Mouse (Mus musculus) neural tube, embryonic 11.5 days (tissue): ENCODE results near the gene Fancc. TPM values are rescaled to one million over a fixed set of nuclear protein-coding genes. Genes with fewer than 3 reads are reported as not detected.

Experiments
- ATAC-seq: fragments of 200-750 bp; cut with Nextera tagmentation; 2 replicates; pipeline ENCODE4 v1.8.0; 2017; ENCODE audit warnings: moderate number of reproducible peaks, mild to moderate bottlenecking, moderate TSS enrichment, moderate library complexity; ENCODE audit not compliant: insufficient read depth, low FRiP score, low TSS enrichment
- DNase-seq: peaks from one replicate; pipeline ENCODE4 v3.0.0-alpha.2; 2015; ENCODE audit warnings: low spot score
- H3K27ac ChIP-seq: fragments of 300-500 bp; sonication (generic); 2 replicates; pipeline ENCODE4 v1.5.1; 2014; ENCODE audit warnings: low read depth, mild to moderate bottlenecking, low read length
- H3K27me3 ChIP-seq: fragments of 300-500 bp; sonication (generic); 2 replicates; pipeline ENCODE4 v1.6.1; 2014; ENCODE audit warnings: mild to moderate bottlenecking, low read length, mixed read lengths; ENCODE audit not compliant: control insufficient read depth, insufficient read depth
- H3K36me3 ChIP-seq: fragments of 300-500 bp; sonication (generic); 2 replicates; pipeline ENCODE4 v1.6.1; 2014; ENCODE audit warnings: mild to moderate bottlenecking, low read length, moderate library complexity, mixed read lengths; ENCODE audit not compliant: control insufficient read depth, insufficient read depth
- H3K4me1 ChIP-seq: fragments of 300-500 bp; sonication (generic); 2 replicates; pipeline ENCODE4 v1.6.1; 2014; ENCODE audit warnings: low read length, mixed read lengths; ENCODE audit not compliant: control insufficient read depth, insufficient read depth
- H3K4me2 ChIP-seq: fragments of 300-500 bp; sonication (generic); 2 replicates; pipeline ENCODE4 v1.6.1; 2014; ENCODE audit warnings: low read depth, mild to moderate bottlenecking, moderate library complexity
- H3K4me3 ChIP-seq: fragments of 300-500 bp; sonication (generic); 2 replicates; pipeline ENCODE4 v1.5.1; 2014; ENCODE audit warnings: low read depth, low read length
- H3K9ac ChIP-seq: fragments of 300-500 bp; sonication (generic); 2 replicates; pipeline ENCODE4 v1.6.1; 2014; ENCODE audit warnings: mild to moderate bottlenecking, low read length
- H3K9me3 ChIP-seq: fragments of 300-500 bp; sonication (generic); 2 replicates; pipeline ENCODE4 v1.6.1; 2016; ENCODE audit warnings: low read length; ENCODE audit not compliant: control insufficient read depth
- WGBS: fragments of 180-500 bp; shearing (Covaris S2); extraction: QIAGEN DNeasy Blood & Tissue Kit; methylation state at CpG from one replicate; pipeline ENCODE4 v1.1.7; 2014; 5-methylcytosine and 5-hydroxymethylcytosine counted together
- polyA plus RNA-seq: library from polyadenylated mRNA; unstranded; fragments of >200 nt; fragmentation: Nextera tagmentation; extraction: Ambion mirVana; gene quantifications from 2 replicates; pipeline ENCODE4 v1.2.1, GENCODE M21; 2014

The Fancc gene
- polyA plus RNA-seq, 1 experiment from 2014 or later, result 22.2 TPM

DNA sequence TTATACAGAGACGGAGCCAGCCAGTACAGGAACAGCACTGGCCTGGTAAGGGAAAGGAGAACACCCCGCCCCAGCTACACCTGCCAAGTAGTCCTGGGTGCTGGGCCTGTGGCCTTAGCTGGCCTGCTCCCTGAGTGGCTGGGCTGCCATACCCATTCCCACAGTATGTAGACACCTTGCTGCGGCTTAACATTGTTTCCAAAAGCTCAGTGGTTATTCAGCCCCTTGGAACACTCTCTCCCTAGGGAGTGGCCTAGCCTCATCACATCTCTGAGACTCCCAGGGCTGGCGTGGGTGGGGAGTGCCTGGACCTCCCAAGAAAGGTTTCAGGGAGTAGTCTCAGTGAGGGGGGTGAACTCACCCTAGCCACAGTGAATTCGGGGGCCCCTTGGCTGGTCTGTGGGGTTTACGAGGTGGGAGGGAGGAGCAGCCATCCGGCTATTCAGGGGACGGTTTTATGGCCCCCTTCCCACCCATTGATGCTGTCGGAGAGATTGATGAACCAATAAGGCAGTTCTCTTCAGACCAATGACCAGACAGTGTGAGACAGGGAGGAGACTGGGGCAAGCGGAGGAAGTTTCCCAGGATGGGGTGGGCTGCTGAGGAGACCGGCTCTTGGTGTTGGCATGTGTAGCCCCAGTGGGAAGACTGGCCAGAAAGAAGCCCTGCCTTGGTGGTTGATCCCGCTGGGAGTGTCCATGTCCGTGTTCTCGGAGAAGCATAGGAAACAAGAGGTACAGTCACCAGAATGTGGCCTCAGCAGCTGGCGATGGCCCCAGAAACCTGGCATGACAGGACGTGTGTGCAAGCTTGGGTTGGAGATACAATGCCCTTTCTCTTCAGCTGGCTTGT is 191.7 kb downstream of the Fancc start:
- Histone ChIP-seq H3K9me3 (no peaks in the 10 kb centered on the region), H3K4me2 (peak overlapping the region; percentile 25; the same call in 1 of the 2 replicates), H3K27ac (peak overlapping the region; percentile 61), H3K9ac (no peak overlapping the region), H3K4me3 (no peak overlapping the region), H3K27me3 (no peaks in the 10 kb centered on the region), H3K4me1 (peaks cover 29% of the 10 kb centered on the region), H3K36me3 (peaks cover 5% of the 10 kb centered on the region)
- peak; percentile 52 for DNase-seq
- 13% methylated on average over 16 of the region's 16 CpGs for WGBS
- ATAC-seq, result peak; percentile 84

- peaks cover 32% of the 10 kb centered on the region for H3K4me1 ChIP-seq
- no peak overlapping the region for H3K4me3 ChIP-seq
- no peaks in the 10 kb centered on the region for H3K9me3 ChIP-seq
- H3K27ac ChIP-seq, result peak overlapping the region; percentile 61
- WGBS, result 29% methylated on average over 3 of the region's 3 CpGs
- H3K4me2 ChIP-seq, result no peak overlapping the region
- no peak overlapping the region for H3K9ac ChIP-seq
- no peak for DNase-seq
- no peaks in the 10 kb centered on the region for H3K27me3 ChIP-seq
- peaks cover 5% of the 10 kb centered on the region for H3K36me3 ChIP-seq
- no peak; the same call in 1 of the 2 replicates for ATAC-seq
Observed at GRCm38 (mm10) chr13:63304799-63305159, 192.3 kb downstream of the Fancc start.

DNA sequence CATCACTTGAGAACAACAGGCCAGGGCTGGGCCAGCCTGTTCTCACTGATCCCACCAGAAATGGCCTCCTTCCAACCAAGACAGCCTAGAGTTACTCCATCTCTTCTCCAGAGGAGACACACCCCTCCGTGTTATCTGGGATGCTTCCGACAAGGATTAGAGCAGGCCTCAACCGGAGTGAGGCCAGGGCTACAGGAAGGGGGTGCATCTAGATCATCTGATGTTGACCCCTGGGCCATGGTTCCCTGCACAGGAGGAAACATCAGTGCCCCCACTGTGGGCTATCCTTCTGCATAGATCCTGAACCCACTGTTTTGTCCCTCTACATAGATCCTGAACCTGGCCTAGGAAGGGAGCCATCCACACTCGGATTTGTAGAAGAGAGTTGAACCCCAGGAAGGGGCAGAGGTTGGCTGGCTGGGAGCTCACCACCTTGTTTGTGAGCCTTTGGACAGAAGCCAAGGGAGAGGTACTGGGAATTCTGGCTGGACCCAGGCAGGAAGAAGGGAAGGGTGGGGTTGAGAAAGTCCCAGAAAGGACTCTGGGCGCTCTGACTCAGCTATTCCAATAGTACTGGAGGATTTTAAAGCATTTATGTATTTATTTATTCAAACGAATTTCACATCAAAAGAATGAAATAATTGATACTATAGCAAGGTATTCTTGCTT is 192.8 kb downstream of the Fancc start:
- peaks cover 5% of the 10 kb centered on the region for H3K36me3 ChIP-seq
- H3K4me3 ChIP-seq, result no peak overlapping the region
- no peak for ATAC-seq
- WGBS, result 77% methylated on average over 6 of the region's 6 CpGs
- H3K4me2 ChIP-seq, result no peak overlapping the region
- H3K9me3 ChIP-seq, result no peaks in the 10 kb centered on the region
- no peaks in the 10 kb centered on the region for H3K27me3 ChIP-seq
- DNase-seq, result no peak
- no peak overlapping the region for H3K27ac ChIP-seq
- H3K4me1 ChIP-seq, result peaks cover 32% of the 10 kb centered on the region
- H3K9ac ChIP-seq, result no peak overlapping the region

DNA sequence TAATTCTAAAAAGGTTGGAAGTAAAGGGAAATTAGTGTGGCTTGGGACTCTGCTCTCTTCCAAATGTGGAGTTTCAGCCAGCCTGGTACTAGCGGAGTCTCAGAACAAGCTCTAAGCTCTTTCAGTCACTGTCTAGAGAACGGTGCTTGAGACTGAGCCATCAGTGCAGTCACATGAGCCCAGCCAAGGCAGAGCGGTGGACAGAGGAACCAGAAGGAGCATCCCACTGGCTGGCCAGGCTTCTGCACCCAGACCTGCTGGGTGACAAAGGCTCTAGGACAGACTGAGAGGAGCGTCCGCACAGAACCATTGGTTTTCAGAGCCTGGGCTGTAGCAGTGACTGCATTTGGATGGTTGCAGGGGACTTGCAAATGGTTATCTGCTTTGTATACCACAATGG is 194.7 kb downstream of the Fancc start:
- Histone ChIP-seq H3K4me1 (peaks cover 32% of the 10 kb centered on the region), H3K27me3 (no peaks in the 10 kb centered on the region), H3K36me3 (peaks cover 10% of the 10 kb centered on the region), H3K27ac (no peak overlapping the region), H3K9ac (no peak overlapping the region), H3K4me3 (no peak overlapping the region), H3K4me2 (no peak overlapping the region), H3K9me3 (no peaks in the 10 kb centered on the region)
- ATAC-seq (no peak), DNase-seq (no peak)
- WGBS, result 80% methylated on average over 5 of the region's 5 CpGs

DNA sequence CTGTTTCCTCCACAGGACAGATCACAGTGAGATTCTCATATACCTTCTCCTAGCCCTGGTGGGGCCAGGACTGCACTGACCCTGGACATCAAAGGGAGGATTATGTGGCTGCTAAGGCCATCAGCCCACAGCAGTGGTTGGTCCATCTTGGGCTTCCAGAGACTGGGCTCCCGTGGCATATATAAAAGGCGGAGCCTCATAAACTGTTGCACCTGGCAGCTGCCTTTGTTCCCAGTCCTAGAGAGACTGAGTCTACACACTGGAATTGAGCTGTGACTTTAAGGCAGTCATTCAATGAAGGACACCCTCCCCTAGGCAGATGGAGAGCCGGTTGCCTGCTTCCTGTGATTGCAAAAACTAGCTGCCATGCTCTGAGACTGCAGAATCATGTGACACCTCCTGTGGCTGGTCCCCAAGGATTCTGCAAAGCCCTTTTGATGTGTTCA is 195.3 kb downstream of the Fancc start:
- no peaks in the 10 kb centered on the region for H3K27me3 ChIP-seq

GRCm38 (mm10) chr13:63300929-63301328 is 196.1 kb downstream of the Fancc start:
- H3K4me2 ChIP-seq, result no peak overlapping the region
- no peak for ATAC-seq
- peaks cover 10% of the 10 kb centered on the region for H3K36me3 ChIP-seq
- DNase-seq, result no peak
- no peaks in the 10 kb centered on the region for H3K27me3 ChIP-seq
- WGBS, result 62% methylated on average over 7 of the region's 7 CpGs
- H3K4me1 ChIP-seq, result peaks cover 27% of the 10 kb centered on the region
- H3K9me3 ChIP-seq, result no peaks in the 10 kb centered on the region
- H3K4me3 ChIP-seq, result no peak overlapping the region
- no peak overlapping the region for H3K9ac ChIP-seq
- no peak overlapping the region for H3K27ac ChIP-seq

More for the DNA sequence above, 195.3 kb downstream of the Fancc start:
- no peaks in the 10 kb centered on the region for H3K9me3 ChIP-seq
- ATAC-seq (no peak), DNase-seq (no peak)
- H3K27ac ChIP-seq, result no peak overlapping the region
- H3K4me2 ChIP-seq, result no peak overlapping the region
- no peak overlapping the region for H3K9ac ChIP-seq
- peaks cover 10% of the 10 kb centered on the region for H3K36me3 ChIP-seq
- WGBS, result 32% methylated on average over 3 of the region's 3 CpGs
- H3K4me3 ChIP-seq, result no peak overlapping the region
- peaks cover 32% of the 10 kb centered on the region for H3K4me1 ChIP-seq

DNA sequence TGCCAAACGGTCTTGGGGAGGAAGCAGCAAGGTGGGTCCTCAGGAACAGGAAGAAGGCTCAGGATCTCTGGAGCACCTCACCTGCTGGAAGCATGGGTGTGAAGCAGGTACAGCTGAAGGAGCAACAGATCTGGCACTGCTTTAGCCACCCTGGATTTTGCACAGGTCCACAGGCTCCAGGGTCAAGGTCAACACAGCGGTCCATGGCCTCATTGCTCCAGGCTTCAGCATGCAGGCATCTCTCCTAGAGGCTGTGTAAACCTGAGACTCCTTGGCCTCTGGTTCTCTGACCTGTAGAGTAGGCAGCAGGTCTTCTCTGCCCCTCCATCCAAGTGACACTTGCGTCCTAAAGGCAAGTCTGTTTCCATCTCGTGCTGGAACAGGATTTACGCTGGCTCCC is 198.1 kb downstream of the Fancc start:
- Histone ChIP-seq H3K27ac (no peak overlapping the region), H3K36me3 (peaks cover 10% of the 10 kb centered on the region)

GRCm38 (mm10) chr13:63297933-63298332 is 199.1 kb downstream of the Fancc start:
- Histone ChIP-seq H3K36me3 (peaks cover 5% of the 10 kb centered on the region), H3K27me3 (no peaks in the 10 kb centered on the region), H3K4me2 (no peak overlapping the region), H3K27ac (no peak overlapping the region), H3K9me3 (no peaks in the 10 kb centered on the region), H3K4me1 (peaks cover 35% of the 10 kb centered on the region), H3K4me3 (no peak overlapping the region), H3K9ac (no peak overlapping the region)
- DNase-seq (no peak), ATAC-seq (no peak)
- WGBS, result 94% methylated on average over 3 of the region's 3 CpGs

More for the DNA sequence above, 198.1 kb downstream of the Fancc start:
- H3K4me3 ChIP-seq, result no peak overlapping the region
- H3K4me2 ChIP-seq, result no peak overlapping the region
- no peak for ATAC-seq
- no peaks in the 10 kb centered on the region for H3K9me3 ChIP-seq
- H3K9ac ChIP-seq, result no peak overlapping the region
- no peak for DNase-seq
- 91% methylated on average over 5 of the region's 5 CpGs for WGBS
- peaks cover 28% of the 10 kb centered on the region for H3K4me1 ChIP-seq
- no peaks in the 10 kb centered on the region for H3K27me3 ChIP-seq
